Mouse (Mus musculus): ENCODE results near the gene Gm20388. TPM values are rescaled to one million over a fixed set of nuclear protein-coding genes. Genes with fewer than 3 reads are reported as not detected.

Gene Gm20388
- total and polyA plus RNA-seq, 2 experiments from 2014 or later, result 17.3 TPM; not detected in 1

- no peak overlapping the region for H3K9ac ChIP-seq (replicated peaks; ENCODE audit: low read depth, low read length)
- WGBS, result 27% methylated on average over 3 of the region's 3 CpGs
- H3K4me2 ChIP-seq (ENCODE audit: low read depth, low read length), result no peak overlapping the region
- H3K4me1 ChIP-seq (ENCODE audit: control insufficient read depth, insufficient read depth), result no peaks in the 10 kb centered on the region
- DNase-seq (ENCODE audit: low spot score) (peak; percentile 50), ATAC-seq (ENCODE audit: insufficient read depth, low read depth) (no peak)
- TF ChIP-seq EP300 (IDR thresholded peaks at IDR 0.05; ENCODE audit: low read depth), result no peak
- no peak for TF ChIP-seq CTCF (IDR thresholded peaks at IDR 0.05; ENCODE audit: low read depth)
- H3K27me3 ChIP-seq (ENCODE audit: control insufficient read depth, insufficient read depth, low read length), result peaks cover 5% of the 10 kb centered on the region; the same call in 1 of the 2 replicates
- no peaks in the 10 kb centered on the region for H3K9me3 ChIP-seq (replicated peaks; ENCODE audit: control insufficient read depth, low read length)
- H3K36me3 ChIP-seq (replicated peaks; ENCODE audit: control insufficient read depth, insufficient read depth, low read length), result no peaks in the 10 kb centered on the region
- 0 out of 2 replicates have a peak overlapping the region, but pooled peaks have one; percentile 5 for H3K27ac ChIP-seq (ENCODE audit: low read depth)
- H3K4me3 ChIP-seq (ENCODE audit: low read depth, low read length), result no peak overlapping the region
Observed at GRCm38 (mm10) chr8:123634395-123635131, 3723.9 kb downstream of the Gm20388 start.

GRCm38 (mm10) chr8:123635671-123636070 is 3725.0 kb downstream of the Gm20388 start:
- DNase-seq (ENCODE audit: low spot score) (no peak), ATAC-seq (ENCODE audit: insufficient read depth, low read depth) (no peak)
- H3K27me3 ChIP-seq (ENCODE audit: control insufficient read depth, insufficient read depth, low read length), result no peaks in the 10 kb centered on the region
- H3K4me1 ChIP-seq (ENCODE audit: control insufficient read depth, insufficient read depth), result no peaks in the 10 kb centered on the region
- no peaks in the 10 kb centered on the region for H3K36me3 ChIP-seq (replicated peaks; ENCODE audit: control insufficient read depth, insufficient read depth, low read length)
- H3K9me3 ChIP-seq (replicated peaks; ENCODE audit: control insufficient read depth, low read length), result no peaks in the 10 kb centered on the region
- no peak for TF ChIP-seq EP300 (IDR thresholded peaks at IDR 0.05; ENCODE audit: low read depth)
- no peak for TF ChIP-seq CTCF (IDR thresholded peaks at IDR 0.05; ENCODE audit: low read depth)
- H3K4me2 ChIP-seq (ENCODE audit: low read depth, low read length), result no peak overlapping the region
- no peak overlapping the region for H3K4me3 ChIP-seq (ENCODE audit: low read depth, low read length)
- no peak overlapping the region for H3K9ac ChIP-seq (replicated peaks; ENCODE audit: low read depth, low read length)
- 75% methylated on average over 11 of the region's 11 CpGs for WGBS
- H3K27ac ChIP-seq (ENCODE audit: low read depth), result no peak overlapping the region

GRCm38 (mm10) chr8:123643330-123644051 is 3732.8 kb downstream of the Gm20388 start:
- DNase-seq (ENCODE audit: low spot score), result peak; percentile 52

GRCm38 (mm10) chr8:123645229-123645628 is 3734.6 kb downstream of the Gm20388 start:
- H3K27me3 ChIP-seq (ENCODE audit: control insufficient read depth, insufficient read depth, low read length), result peaks cover 19% of the 10 kb centered on the region
- H3K4me2 ChIP-seq (ENCODE audit: low read depth, low read length), result no peak overlapping the region
- DNase-seq (ENCODE audit: low spot score) (no peak), ATAC-seq (ENCODE audit: insufficient read depth, low read depth) (no peak)
- no peaks in the 10 kb centered on the region for H3K36me3 ChIP-seq (replicated peaks; ENCODE audit: control insufficient read depth, insufficient read depth, low read length)
- no peak overlapping the region for H3K9ac ChIP-seq (replicated peaks; ENCODE audit: low read depth, low read length)
- 73% methylated on average over 9 of the region's 9 CpGs for WGBS
- no peak overlapping the region for H3K27ac ChIP-seq (ENCODE audit: low read depth)
- 0 out of 2 replicates have a peak, but pooled peaks cover 4% of the 10 kb centered on the region for H3K4me1 ChIP-seq (ENCODE audit: control insufficient read depth, insufficient read depth)
- no peak overlapping the region for H3K4me3 ChIP-seq (ENCODE audit: low read depth, low read length)
- no peaks in the 10 kb centered on the region for H3K9me3 ChIP-seq (replicated peaks; ENCODE audit: control insufficient read depth, low read length)
- TF ChIP-seq EP300 (IDR thresholded peaks at IDR 0.05; ENCODE audit: low read depth) (no peak), CTCF (IDR thresholded peaks at IDR 0.05; ENCODE audit: low read depth) (no peak)

More at GRCm38 (mm10) chr8:123643330-123644051, 3732.8 kb downstream of the Gm20388 start:
- H3K4me2 ChIP-seq (ENCODE audit: low read depth, low read length), result peak overlapping the region; percentile 48
- 20% methylated on average over 25 of the region's 25 CpGs for WGBS
- no peaks in the 10 kb centered on the region for H3K9me3 ChIP-seq (replicated peaks; ENCODE audit: control insufficient read depth, low read length)
- H3K4me3 ChIP-seq (ENCODE audit: low read depth, low read length), result peak overlapping the region; percentile 21; the same call in 1 of the 2 replicates
- no peak overlapping the region for H3K27ac ChIP-seq (ENCODE audit: low read depth)
- 0 out of 2 replicates have a peak, but pooled peaks cover 4% of the 10 kb centered on the region for H3K4me1 ChIP-seq (ENCODE audit: control insufficient read depth, insufficient read depth)
- H3K36me3 ChIP-seq (replicated peaks; ENCODE audit: control insufficient read depth, insufficient read depth, low read length), result no peaks in the 10 kb centered on the region
- no peak for ATAC-seq (ENCODE audit: insufficient read depth, low read depth)
- H3K27me3 ChIP-seq (ENCODE audit: control insufficient read depth, insufficient read depth, low read length), result peaks cover 19% of the 10 kb centered on the region
- TF ChIP-seq EP300 (IDR thresholded peaks at IDR 0.05; ENCODE audit: low read depth) (no peak), CTCF (IDR thresholded peaks at IDR 0.05; ENCODE audit: low read depth) (peak; percentile 60)
- no peak overlapping the region for H3K9ac ChIP-seq (replicated peaks; ENCODE audit: low read depth, low read length)

GRCm38 (mm10) chr8:123648245-123649170 is 3737.9 kb downstream of the Gm20388 start:
- Histone ChIP-seq H3K36me3 (replicated peaks; ENCODE audit: control insufficient read depth, insufficient read depth, low read length) (no peaks in the 10 kb centered on the region), H3K27ac (ENCODE audit: low read depth) (peak overlapping the region; percentile 55), H3K4me1 (ENCODE audit: control insufficient read depth, insufficient read depth) (0 out of 2 replicates have a peak, but pooled peaks cover 2% of the 10 kb centered on the region), H3K4me2 (ENCODE audit: low read depth, low read length) (no peak overlapping the region), H3K4me3 (ENCODE audit: low read depth, low read length) (no peak overlapping the region), H3K9me3 (replicated peaks; ENCODE audit: control insufficient read depth, low read length) (no peaks in the 10 kb centered on the region), H3K27me3 (ENCODE audit: control insufficient read depth, insufficient read depth, low read length) (peaks cover 16% of the 10 kb centered on the region), H3K9ac (replicated peaks; ENCODE audit: low read depth, low read length) (no peak overlapping the region)
- DNase-seq (ENCODE audit: low spot score) (peak; percentile 27), ATAC-seq (ENCODE audit: insufficient read depth, low read depth) (no peak)
- TF ChIP-seq EP300 (IDR thresholded peaks at IDR 0.05; ENCODE audit: low read depth) (no peak), CTCF (IDR thresholded peaks at IDR 0.05; ENCODE audit: low read depth) (no peak)
- 59% methylated on average over 17 of the region's 17 CpGs for WGBS
